Comparison of ENCODE assay signal across 8 mouse cellular contexts in genomic region chr2:84851130-84852040, GRCm38 (mm10). TPM values are rescaled to one million over a fixed set of nuclear protein-coding genes. Genes with fewer than 3 reads are reported as not detected.
DNase-seq lines count a peak whose midpoint lies in the region; ATAC-seq and TF ChIP-seq lines count a peak whose summit lies in the region.

No protein-coding gene starts in this region.

- H3K27me3 ChIP-seq in intestine, embryonic 16.5 days (replicated peaks; ENCODE audit: control insufficient read depth, insufficient read depth, low read length) = no peaks in the 10 kb centered on the region
- no peaks in the 10 kb centered on the region for H3K27me3 ChIP-seq in liver, embryonic 15.5 days
- no peaks in the 10 kb centered on the region for H3K27me3 ChIP-seq in cerebellum, adult 2 months (ENCODE audit: control insufficient read depth, insufficient read depth, low read length)

- WGBS in intestine, embryonic 16.5 days = 39% methylated on average over 23 of the region's 23 CpGs
- WGBS in liver, embryonic 15.5 days (ENCODE audit: insufficient replicate concordance) = 70% methylated on average over 23 of the region's 23 CpGs
- 45% methylated on average over 23 of the region's 23 CpGs for WGBS in cerebellum, adult 2 months

- peak; percentile 91 for ATAC-seq in intestine, embryonic 16.5 days
- ATAC-seq in liver, embryonic 15.5 days (ENCODE audit: insufficient read depth) = peak; percentile 78

- H3K4me3 ChIP-seq in intestine, embryonic 16.5 days (ENCODE audit: low read length) = peak overlapping the region; percentile 27
- H3K4me3 ChIP-seq in liver, embryonic 15.5 days (replicated peaks) = no peak overlapping the region
- no peak overlapping the region for H3K4me3 ChIP-seq in cerebellum, adult 2 months (replicated peaks; ENCODE audit: insufficient read depth, low read depth, low read length)

- no peak for TF ChIP-seq CTCF in cerebellum, adult 2 months (IDR thresholded peaks at IDR 0.05; ENCODE audit: borderline replicate concordance, insufficient read depth, low read depth, low read length)

- H3K4me1 ChIP-seq in intestine, embryonic 16.5 days (ENCODE audit: control insufficient read depth, insufficient read depth, low read length) = peaks cover 9% of the 10 kb centered on the region; the same call in 1 of the 2 replicates
- peaks cover 81% of the 10 kb centered on the region for H3K4me1 ChIP-seq in liver, embryonic 15.5 days (replicated peaks)
- no peaks in the 10 kb centered on the region for H3K4me1 ChIP-seq in cerebellum, adult 2 months (ENCODE audit: control insufficient read depth, insufficient read depth, low read length)

- no peak for TF ChIP-seq POLR2A in cerebellum, adult 2 months (IDR thresholded peaks at IDR 0.05; ENCODE audit: borderline replicate concordance, insufficient read depth, low read length)

- peak overlapping the region; percentile 35; the same call in 1 of the 2 replicates for H3K9ac ChIP-seq in intestine, embryonic 16.5 days (ENCODE audit: low read depth, low read length)
- no peak overlapping the region for H3K9ac ChIP-seq in liver, embryonic 15.5 days

- H3K27ac ChIP-seq in intestine, embryonic 16.5 days (ENCODE audit: low read length) = peak overlapping the region; percentile 55
- H3K27ac ChIP-seq in liver, embryonic 15.5 days (replicated peaks) = peak overlapping the region; percentile 77
- H3K27ac ChIP-seq in cerebellum, adult 2 months (ENCODE audit: insufficient read depth, low read length) = no peak overlapping the region

- peak; percentile 80 for DNase-seq in embryo, embryonic 10.5 days (ENCODE audit: low spot score)
- peak; percentile 99 for DNase-seq in heart, adult 11 months
- DNase-seq in ovary, postnatal 14 days (ENCODE audit: low spot score) = peak; percentile 19
- no peak for DNase-seq in cerebellum, adult 2 months
- no peak for DNase-seq in layer of hippocampus, adult 11-12 months (ENCODE audit: low spot score)
- DNase-seq in right cerebral cortex, postnatal 10 days (ENCODE audit: low spot score in 2 of 2) = no peak

- H3K36me3 ChIP-seq in intestine, embryonic 16.5 days (ENCODE audit: control insufficient read depth, insufficient read depth, low read length) = peaks cover 2% of the 10 kb centered on the region; the same call in 1 of the 2 replicates
- peaks cover 100% of the 10 kb centered on the region for H3K36me3 ChIP-seq in liver, embryonic 15.5 days (replicated peaks)

- no peaks in the 10 kb centered on the region for H3K9me3 ChIP-seq in intestine, embryonic 16.5 days (ENCODE audit: control insufficient read depth, low read length)
- H3K9me3 ChIP-seq in liver, embryonic 15.5 days (replicated peaks) = no peaks in the 10 kb centered on the region

- H3K4me2 ChIP-seq in intestine, embryonic 16.5 days (ENCODE audit: low read depth, low read length) = peak overlapping the region; percentile 44
- H3K4me2 ChIP-seq in liver, embryonic 15.5 days = peak overlapping the region; percentile 31; the same call in 1 of the 2 replicates

RNA-seq across cellular contexts. Expression of gene Slc43a1, which starts 12.7 kb away (rescaled TPM):
- polyA plus RNA-seq in intestine, embryonic 16.5 days (2015; fragmentation: Nextera tagmentation; extraction: Ambion mirVana) = 12.8 and 14.6 TPM in 2 replicates
- 190 and 203 TPM in 2 replicates for polyA plus RNA-seq in liver, embryonic 15.5 days (2015; fragmentation: Nextera tagmentation; extraction: Ambion mirVana)
- polyA plus RNA-seq in cerebellum, adult 2 months (2012; rRNA removed) = 0.25 and 0.43 TPM in 2 replicates

RNA-seq across cellular contexts. Expression of gene Timm10, which starts 24.6 kb away (rescaled TPM):
- 59.7 and 61.5 TPM in 2 replicates for polyA plus RNA-seq in intestine, embryonic 16.5 days (2015; fragmentation: Nextera tagmentation; extraction: Ambion mirVana)
- 33.3 and 37.0 TPM in 2 replicates for polyA plus RNA-seq in liver, embryonic 15.5 days (2015; fragmentation: Nextera tagmentation; extraction: Ambion mirVana)
- 83.3 and 88.4 TPM in 2 replicates for polyA plus RNA-seq in cerebellum, adult 2 months (2012; rRNA removed)

RNA-seq across cellular contexts. Expression of gene Smtnl1, which starts 28.9 kb away (rescaled TPM):
- 0.10 and 0.17 TPM in 2 replicates for polyA plus RNA-seq in intestine, embryonic 16.5 days (2015; fragmentation: Nextera tagmentation; extraction: Ambion mirVana)
- polyA plus RNA-seq in liver, embryonic 15.5 days (2015; fragmentation: Nextera tagmentation; extraction: Ambion mirVana) = 0.40 and 0.56 TPM in 2 replicates
- not detected in 2 replicates for polyA plus RNA-seq in cerebellum, adult 2 months (2012; rRNA removed)

RNA-seq across cellular contexts. Expression of gene Rtn4rl2, which starts 35.1 kb away (rescaled TPM):
- polyA plus RNA-seq in intestine, embryonic 16.5 days (2015; fragmentation: Nextera tagmentation; extraction: Ambion mirVana) = 0.57 and 0.61 TPM in 2 replicates
- 0.09 TPM in 2 replicates for polyA plus RNA-seq in liver, embryonic 15.5 days (2015; fragmentation: Nextera tagmentation; extraction: Ambion mirVana)
- polyA plus RNA-seq in cerebellum, adult 2 months (2012; rRNA removed) = 1.2 and 1.7 TPM in 2 replicates

RNA-seq across cellular contexts. Expression of gene Ube2l6, which starts 52.8 kb away (rescaled TPM):
- 47.5 and 49.9 TPM in 2 replicates for polyA plus RNA-seq in intestine, embryonic 16.5 days (2015; fragmentation: Nextera tagmentation; extraction: Ambion mirVana)
- 533 and 556 TPM in 2 replicates for polyA plus RNA-seq in liver, embryonic 15.5 days (2015; fragmentation: Nextera tagmentation; extraction: Ambion mirVana)
- 6.4 and 7.8 TPM in 2 replicates for polyA plus RNA-seq in cerebellum, adult 2 months (2012; rRNA removed)

Comparison
In these comparisons a context has a peak if more than half of its experiments do, and no peak if none do; other contexts are left out.
1. DNase-seq: peak in embryo, embryonic 10.5 days (single experiment), heart, adult 11 months (single experiment) and ovary, postnatal 14 days (single experiment); none in cerebellum, adult 2 months (0 of 2), layer of hippocampus, adult 11-12 months (single experiment) and right cerebral cortex, postnatal 10 days (0 of 2).
2. RNA of gene Slc43a1, which starts 12.7 kb away (polyA plus RNA-seq): 190 to 203 TPM in liver, embryonic 15.5 days; 12.8 to 14.6 TPM in intestine, embryonic 16.5 days and 0.25 to 0.43 TPM in cerebellum, adult 2 months; every median in the first group is over 10 times any median in the second.